Mouse (Mus musculus) CH12.LX (cell line): ENCODE measurements around the gene Sgce. TPM values are rescaled to one million over a fixed set of nuclear protein-coding genes. Genes with fewer than 3 reads are reported as not detected.
"Not testable (repeated sequence)": the region's sequence is repeated elsewhere in the genome, so short reads cannot be mapped to it uniquely, and the experiment has no call there.

Experiments
- DNase-seq: peaks from one replicate; pipeline ENCODE4 v3.0.0-alpha.2; 2013; ENCODE audit errors: extremely low read depth
- H3K27ac ChIP-seq: 2 replicates; pipeline ENCODE4 v1.5.1; 2012; ENCODE audit warnings: low read depth, mild to moderate bottlenecking, control low read depth, moderate library complexity; ENCODE audit not compliant: insufficient read depth
- H3K27me3 ChIP-seq: replicated peaks from 2 replicates; pipeline ENCODE3; 2012; ENCODE audit warnings: inconsistent platforms
- H3K36me3 ChIP-seq, 2 experiments: replicated peaks in 1 of 2; 2 replicates each; pipeline versions ENCODE3 to v1.6.1; 2012; ENCODE audit warnings: inconsistent platforms in 1 of 2, low read length in 1 of 2, mild to moderate bottlenecking in 1 of 2, mixed read lengths in 1 of 2, moderate library complexity in 1 of 2; ENCODE audit not compliant: control insufficient read depth in 1 of 2, insufficient read depth in 1 of 2
- H3K4me1 ChIP-seq, 2 experiments: 2 replicates each; pipeline ENCODE4 v1.6.1; 2012; ENCODE audit warnings: inconsistent platforms in 1 of 2, moderate library complexity in 1 of 2; ENCODE audit not compliant: insufficient read depth in 2 of 2, control insufficient read depth in 1 of 2
- H3K4me2 ChIP-seq: 2 replicates; pipeline ENCODE4 v1.6.1; 2012; ENCODE audit warnings: low read depth, mild to moderate bottlenecking, control low read depth; ENCODE audit not compliant: poor library complexity, insufficient read depth, severe bottlenecking
- H3K4me3 ChIP-seq, 3 experiments: fragments of 150-350 bp in 1 of 3; sonication (generic) in 1 of 3; replicated peaks in 1 of 3; 2 replicates each; pipeline versions ENCODE3 to v1.5.1; 2011 to 2012; ENCODE audit warnings: low read depth in 2 of 3, low read length in 2 of 3, mild to moderate bottlenecking in 2 of 3, moderate library complexity in 2 of 3, control low read depth in 1 of 3, improper control_type of control experiment in 1 of 3, inconsistent platforms in 1 of 3, mixed read lengths in 1 of 3; ENCODE audit not compliant: poor library complexity in 1 of 3
- H3K79me2 ChIP-seq: replicated peaks from 2 replicates; pipeline ENCODE4 v1.6.1; 2012; ENCODE audit warnings: mild to moderate bottlenecking, moderate library complexity; ENCODE audit not compliant: control insufficient read depth, poor library complexity, insufficient read depth, severe bottlenecking; ENCODE audit errors: extremely low read depth
- H3K9ac ChIP-seq: 2 replicates; pipeline ENCODE4 v1.6.1; 2012; ENCODE audit warnings: low read depth, mild to moderate bottlenecking, control low read depth, moderate library complexity; ENCODE audit not compliant: insufficient read depth
- H3K9me3 ChIP-seq: replicated peaks from 2 replicates; pipeline ENCODE3; 2012; ENCODE audit warnings: low read length, inconsistent platforms, mixed read lengths
- CHD2 ChIP-seq: IDR thresholded peaks from 2 replicates; pipeline ENCODE4 v1.6.1; 2011; ENCODE audit warnings: low read length, improper control_type of control experiment
- EP300 ChIP-seq: IDR thresholded peaks from 2 replicates; pipeline ENCODE4 v1.6.1; 2011; ENCODE audit warnings: low read length, improper control_type of control experiment
- ETS1 ChIP-seq: conservative IDR thresholded peaks from 2 replicates; pipeline ENCODE4 v1.6.1; 2012; ENCODE audit warnings: low read depth, mild to moderate bottlenecking, inconsistent platforms, low read length, improper control_type of control experiment, moderate library complexity
- IRF4 ChIP-seq: IDR thresholded peaks from 2 replicates; pipeline ENCODE4 v1.6.1; 2014; ENCODE audit warnings: low read depth, mild to moderate bottlenecking, inconsistent platforms, low read length, improper control_type of control experiment
- JUND ChIP-seq: conservative IDR thresholded peaks from 2 replicates; pipeline ENCODE4 v1.6.1; 2011; ENCODE audit warnings: low read depth, low read length, improper control_type of control experiment
- KAT2A ChIP-seq: IDR thresholded peaks from 2 replicates; pipeline ENCODE4 v1.6.1; 2012; ENCODE audit warnings: low read length, improper control_type of control experiment, inconsistent platforms; ENCODE audit not compliant: insufficient replicate concordance
- MAZ ChIP-seq: IDR thresholded peaks from 2 replicates; pipeline ENCODE4 v1.6.1; 2012; ENCODE audit warnings: low read depth, mild to moderate bottlenecking, inconsistent platforms, low read length, improper control_type of control experiment, moderate library complexity
- NELFE ChIP-seq: IDR thresholded peaks from 2 replicates; pipeline ENCODE4 v1.6.1; 2011; ENCODE audit warnings: low read depth, low read length, improper control_type of control experiment
- NRF1 ChIP-seq: IDR thresholded peaks from 2 replicates; pipeline ENCODE4 v1.6.1; 2014; ENCODE audit warnings: low read depth, mild to moderate bottlenecking, inconsistent platforms, low read length, improper control_type of control experiment, moderate library complexity
- PAX5 ChIP-seq: IDR thresholded peaks from 2 replicates; pipeline ENCODE4 v1.6.1; 2012; ENCODE audit warnings: low read length, inconsistent platforms, mixed read lengths
- TBP ChIP-seq: conservative IDR thresholded peaks from 2 replicates; pipeline ENCODE4 v1.6.1; 2011; ENCODE audit warnings: low read depth, low read length, improper control_type of control experiment
- USF2 ChIP-seq: conservative IDR thresholded peaks from 2 replicates; pipeline ENCODE4 v1.6.1; 2011; ENCODE audit warnings: low read depth, low read length, improper control_type of control experiment
- ZMIZ1 ChIP-seq: IDR thresholded peaks from 2 replicates; pipeline ENCODE4 v1.6.1; 2012; ENCODE audit warnings: low read depth, mild to moderate bottlenecking, inconsistent platforms, low read length, improper control_type of control experiment
- dilution Hi-C: fragments of 300-500 bp; cut with MboI; formaldehyde crosslinking; loops from 2 replicates; pipeline ENCODE4 v1.14.3; 2020; ENCODE audit warnings: low sequenced_read_pairs; ENCODE audit not compliant: extremely low pct_unique_long_range_greater_than_20kb, extremely low pct_ligation_motif_present
- in situ Hi-C: fragments of 300-500 bp; cut with MboI; formaldehyde crosslinking; loops from 3 replicates; pipeline ENCODE4 v1.14.3; 2019; ENCODE audit warnings: low sequenced_read_pairs, low pct_ligation_motif_present, low pct_unique_long_range_greater_than_20kb, mixed read lengths
- polyA plus RNA-seq: library from polyadenylated mRNA; unstranded; fragments of >175 nt; gene quantifications from 2 replicates; pipeline ENCODE4 v1.2.1, GENCODE M21; 2012; ENCODE audit warnings: low read depth; ENCODE audit not compliant: insufficient read length
- total RNA-seq, 2 experiments: library from RNA; depleted of rRNA; stranded (reverse); fragments of 300-350 nt in 1 of 2; fragments of >200 nt in 1 of 2; gene quantifications; 2 replicates each; pipeline ENCODE4 v1.2.3; 2012 to 2014

Gene Sgce
- total RNA-seq (2012; rRNA removed) (not detected in 2 replicates), total RNA-seq (2014; rRNA removed) (not detected in 2 replicates), polyA plus RNA-seq (not detected in 2 replicates)

GRCm38 (mm10) chr6:4746696-4747439, at the start of gene Sgce, which contains the start of gene Peg10:
Sgce (minus strand) TSS chr6:4747207.
Peg10 (plus strand) TSS chr6:4747306.
- no peak within 1 kb of the TSS for H3K9ac ChIP-seq
- DNase-seq = no peak
- dilution Hi-C loops = no loop called here
- TF ChIP-seq EP300 = no peak
- no peaks in the 10 kb centered on the region for H3K79me2 ChIP-seq
- no peaks in the 10 kb centered on the region for H3K4me1 ChIP-seq
- H3K27ac ChIP-seq = no peak within 1 kb of the TSS
- in situ Hi-C loops = no loop called here
- H3K4me3 ChIP-seq = no peak within 1 kb of the TSS
- H3K9me3 ChIP-seq = peaks cover 25% of the 10 kb centered on the region
- no peaks in the 10 kb centered on the region for H3K36me3 ChIP-seq
- H3K27me3 ChIP-seq = no peaks in the 10 kb centered on the region
- H3K4me2 ChIP-seq = no peak within 1 kb of the TSS

- no peak overlapping the region for H3K9ac ChIP-seq
- dilution Hi-C loops (no loop called here), in situ Hi-C loops (no loop called here)
- peaks cover 0 to 10% of the 10 kb centered on the region in 2 experiments; a peak in 2 of 4 replicates for H3K4me1 ChIP-seq
- no peak overlapping the region for H3K4me3 ChIP-seq
- no peak for TF ChIP-seq JUND
- TF ChIP-seq KAT2A = no peak
- no peak for TF ChIP-seq PAX5
- TF ChIP-seq USF2 = no peak
- no peak for TF ChIP-seq CHD2
- TF ChIP-seq NRF1 = no peak
- no peak overlapping the region for H3K4me2 ChIP-seq
- H3K27me3 ChIP-seq = no peaks in the 10 kb centered on the region
- H3K79me2 ChIP-seq = no peaks in the 10 kb centered on the region
- no peaks in the 10 kb centered on the region for H3K9me3 ChIP-seq
- no peak overlapping the region for H3K27ac ChIP-seq
- H3K36me3 ChIP-seq = no peaks in the 10 kb centered on the region
- DNase-seq = no peak
These were observed 49.3 kb upstream of the Sgce start for GRCm38 (mm10) chr6:4796281-4796680.

- Histone ChIP-seq H3K4me1 (no peaks in the 10 kb centered on the region), H3K27me3 (no peaks in the 10 kb centered on the region), H3K9ac (no peak overlapping the region), H3K4me2 (no peak overlapping the region), H3K9me3 (no peaks in the 10 kb centered on the region), H3K79me2 (no peaks in the 10 kb centered on the region), H3K27ac (no peak overlapping the region), H3K4me3 (no peak overlapping the region), H3K36me3 (no peaks in the 10 kb centered on the region)
- no peak for DNase-seq
- dilution Hi-C loops = no loop called here
- TF ChIP-seq NELFE (no peak), TBP (no peak), ZMIZ1 (no peak), USF2 (no peak), ETS1 (no peak), IRF4 (no peak), MAZ (no peak)
- in situ Hi-C loops = no loop called here
These were observed 15.2 kb upstream of the Sgce start for GRCm38 (mm10) chr6:4762252-4762651.

GRCm38 (mm10) chr6:4761415-4762142, 14.6 kb upstream of the Sgce start:
- DNase-seq, H3K79me2 ChIP-seq, H3K4me3 ChIP-seq, H3K4me2 ChIP-seq, H3K9ac ChIP-seq, H3K9me3 ChIP-seq, H3K4me1 ChIP-seq, H3K27me3 ChIP-seq, H3K36me3 ChIP-seq, H3K27ac ChIP-seq, in situ Hi-C loops, dilution Hi-C loops: not testable (repeated sequence)
